ENCODE assay signal across 20 mouse cellular contexts in genomic region chr8:91637684-91638083, GRCm38 (mm10).
DNase-seq lines count a peak whose midpoint lies in the region; ATAC-seq and TF ChIP-seq lines count a peak whose summit lies in the region.
"Had no signal": no experiment of that assay in that cellular context is flagged by ENCODE, and none has a peak within 500 bp of the region (broad histone marks: within the 10 kb centered on the region; RNA-seq: fewer than 3 reads in every experiment).

No protein-coding gene starts in this region.

- ATAC-seq in erythroblast, adult 5-6 weeks (replicated peaks; ENCODE audit: low FRiP score, poor library complexity, severe bottlenecking) = no peak
- ATAC-seq: forebrain, embryonic 14.5 days; liver, postnatal 0 days; midbrain, embryonic 15.5 days had no signal

- no peak overlapping the region for H3K27ac ChIP-seq in left cerebral cortex, adult 2 months
- H3K27ac ChIP-seq in layer of hippocampus, adult 2 months = peak overlapping the region; percentile 71
- H3K27ac ChIP-seq: embryonic facial prominence, embryonic 12.5 days; heart, embryonic 10.5 days; limb, embryonic 10.5 days; midbrain, embryonic 15.5 days; stomach, embryonic 15.5 days had no signal

- no peak for TF ChIP-seq POLR2A in brain, embryonic 14.5 days (IDR thresholded peaks at IDR 0.05; ENCODE audit: borderline replicate concordance, extremely low read depth, insufficient read depth, insufficient read length, poor library complexity, severe bottlenecking)

- intact Hi-C loops in left cerebral cortex, adult 2 months (cut with DNase I) = no loop called here

- TF ChIP-seq CTCF in left cerebral cortex, adult 2 months (IDR thresholded peaks at IDR 0.05) = no peak
- TF ChIP-seq CTCF in brain, embryonic 14.5 days (IDR thresholded peaks at IDR 0.05; ENCODE audit: borderline replicate concordance, extremely low read depth, insufficient read depth, insufficient read length) = no peak
- TF ChIP-seq CTCF in layer of hippocampus, adult 2 months (conservative IDR thresholded peaks at IDR 0.05) = no peak

- DNase-seq in left cerebral cortex, adult 2 months (ENCODE audit: extremely low spot score in 1 of 2, low spot score in 2 of 2) = no peak
- no peak for DNase-seq in left cerebral cortex, adult 8-10 months (ENCODE audit: low spot score in 2 of 2)
- DNase-seq in brain, embryonic 14.5 days (ENCODE audit: low read depth) = peak; percentile 60
- peak; percentile 66 to 67 for DNase-seq in layer of hippocampus, adult 2 months (ENCODE audit: low spot score in 2 of 2)
- peak; percentile 28 to 43 for DNase-seq in right cerebral cortex, adult 2 months (ENCODE audit: low spot score in 2 of 2)
- DNase-seq in thymus, postnatal 25 days = no peak
- DNase-seq: adrenal gland, postnatal 36 days; cerebellum, adult 9-11 months; kidney, adult 11 months; kidney, postnatal 10 days; liver, postnatal 0 days; lung, postnatal 10 days; thymus, adult 18-20 months had no signal

- H3K4me3 ChIP-seq in left cerebral cortex, adult 2 months = peak overlapping the region; percentile 26
- H3K4me3 ChIP-seq in layer of hippocampus, adult 2 months = peak overlapping the region; percentile 43
- H3K4me3 ChIP-seq: embryonic facial prominence, embryonic 12.5 days; heart, embryonic 10.5 days; limb, embryonic 10.5 days; midbrain, embryonic 15.5 days; stomach, embryonic 15.5 days had no signal

Comparison
In these comparisons a context has a peak if more than half of its experiments do, and no peak if none do; other contexts are left out.
1. DNase-seq: peak in brain, embryonic 14.5 days (single experiment), layer of hippocampus, adult 2 months (2 of 2) and right cerebral cortex, adult 2 months (2 of 2); none in left cerebral cortex, adult 2 months (0 of 2), left cerebral cortex, adult 8-10 months (0 of 2) and thymus, postnatal 25 days (single experiment).